Mouse (Mus musculus): ENCODE data around the gene Nubp1. TPM values are rescaled to one million over a fixed set of nuclear protein-coding genes. Genes with fewer than 3 reads are reported as not detected.
A peak's percentile ranks its signal among the peaks of the same experiment; 100 is the strongest.

The Nubp1 gene
- total and polyA plus RNA-seq, 3 experiments = 152 to 169 (median 162) TPM

GRCm38 (mm10) chr16:10447781-10448180 lies 36.0 kb downstream of the Nubp1 start:
- no peak overlapping the region for H3K4me2 ChIP-seq (ENCODE audit: insufficient read depth, low read depth, poor library complexity, severe bottlenecking)

GRCm38 (mm10) chr16:10448931-10449330 lies 37.2 kb downstream of the Nubp1 start:
- Histone ChIP-seq H3K36me3 (replicated peaks in 1 of 2; ENCODE audit: control insufficient read depth in 1 of 2, insufficient read depth in 1 of 2, low read length in 1 of 2) (no peaks in the 10 kb centered on the region), H3K4me3 (replicated peaks in 1 of 3; ENCODE audit: low read depth in 2 of 3, low read length in 2 of 3, poor library complexity in 1 of 3) (no peak overlapping the region), H3K27ac (ENCODE audit: insufficient read depth, low read depth) (peak overlapping the region; percentile 23), H3K27me3 (replicated peaks) (no peaks in the 10 kb centered on the region), H3K9me3 (replicated peaks; ENCODE audit: low read length) (no peaks in the 10 kb centered on the region), H3K79me2 (replicated peaks; ENCODE audit: control insufficient read depth, extremely low read depth, insufficient read depth, poor library complexity, severe bottlenecking) (no peaks in the 10 kb centered on the region), H3K9ac (ENCODE audit: insufficient read depth, low read depth) (no peak overlapping the region), H3K4me1 (ENCODE audit: control insufficient read depth in 1 of 2, insufficient read depth in 2 of 2) (peaks cover 31 to 58% of the 10 kb centered on the region in 2 experiments), H3K4me2 (ENCODE audit: insufficient read depth, low read depth, poor library complexity, severe bottlenecking) (peak overlapping the region; percentile 44)
- peak; percentile 53 for DNase-seq (ENCODE audit: extremely low read depth)
- dilution Hi-C loops (cut with MboI; ENCODE audit: extremely low pct_ligation_motif_present, extremely low pct_unique_long_range_greater_than_20kb, low sequenced_read_pairs) (no loop called here), in situ Hi-C loops (cut with MboI; ENCODE audit: low pct_ligation_motif_present, low pct_unique_long_range_greater_than_20kb, low sequenced_read_pairs) (no loop called here)
- TF ChIP-seq CTCF (conservative IDR thresholded peaks at IDR 0.05 in 1 of 2, IDR thresholded peaks at IDR 0.05 in 1 of 2; ENCODE audit: low read depth in 2 of 2, low read length in 2 of 2) (no peak), ZKSCAN1 (IDR thresholded peaks at IDR 0.05; ENCODE audit: borderline replicate concordance, low read depth, low read length) (no peak), NRF1 (IDR thresholded peaks at IDR 0.05; ENCODE audit: low read depth, low read length) (peak; percentile 39; the same call in 1 of the 2 replicates), KAT2A (IDR thresholded peaks at IDR 0.05; ENCODE audit: insufficient replicate concordance, low read length) (no peak), PAX5 (IDR thresholded peaks at IDR 0.05; ENCODE audit: low read length) (no peak), USF1 (IDR thresholded peaks at IDR 0.05; ENCODE audit: low read depth, low read length) (no peak), BHLHE40 (IDR thresholded peaks at IDR 0.05; ENCODE audit: low read depth, low read length) (peak; percentile 81), CHD2 (IDR thresholded peaks at IDR 0.05; ENCODE audit: low read length) (peak; percentile 59), GABPA (IDR thresholded peaks at IDR 0.05; ENCODE audit: insufficient replicate concordance, low read depth, low read length) (no peak), RAD21 (IDR thresholded peaks at IDR 0.05; ENCODE audit: low read depth, low read length) (no peak; the same call in 1 of the 2 replicates), MAZ (IDR thresholded peaks at IDR 0.05; ENCODE audit: low read depth, low read length) (peak; percentile 60; the same call in 1 of the 2 replicates), IRF4 (IDR thresholded peaks at IDR 0.05; ENCODE audit: low read depth, low read length) (peak; percentile 92), SIN3A (IDR thresholded peaks at IDR 0.05; ENCODE audit: low read length) (peak; percentile 74; the same call in 1 of the 2 replicates), TBP (conservative IDR thresholded peaks at IDR 0.05; ENCODE audit: low read depth, low read length) (no peak), MYC (IDR thresholded peaks at IDR 0.05; ENCODE audit: low read depth, low read length) (no peak), TCF12 (IDR thresholded peaks at IDR 0.05; ENCODE audit: low read depth, low read length) (peak; percentile 97), HCFC1 (IDR thresholded peaks at IDR 0.05; ENCODE audit: low read depth, low read length) (no peak; the same call in 1 of the 2 replicates), ZMIZ1 (IDR thresholded peaks at IDR 0.05; ENCODE audit: low read depth, low read length) (no peak), NELFE (IDR thresholded peaks at IDR 0.05; ENCODE audit: low read depth, low read length) (no peak), ZNF384 (IDR thresholded peaks at IDR 0.05; ENCODE audit: low read depth, low read length) (no peak), MXI1 (IDR thresholded peaks at IDR 0.05; ENCODE audit: low read depth, low read length) (no peak), UBTF (IDR thresholded peaks at IDR 0.05; ENCODE audit: low read depth, low read length) (no peak), SMC3 (IDR thresholded peaks at IDR 0.05; ENCODE audit: low read depth, low read length) (peak; percentile 15; the same call in 1 of the 2 replicates), USF2 (conservative IDR thresholded peaks at IDR 0.05; ENCODE audit: low read depth, low read length) (no peak)

More at GRCm38 (mm10) chr16:10447781-10448180, 36.0 kb downstream of the Nubp1 start:
- DNase-seq (ENCODE audit: extremely low read depth) = peak; percentile 46
- H3K9me3 ChIP-seq (replicated peaks; ENCODE audit: low read length) = no peaks in the 10 kb centered on the region
- no peaks in the 10 kb centered on the region for H3K36me3 ChIP-seq (replicated peaks in 1 of 2; ENCODE audit: control insufficient read depth in 1 of 2, insufficient read depth in 1 of 2, low read length in 1 of 2)
- in situ Hi-C loops (cut with MboI; ENCODE audit: low pct_ligation_motif_present, low pct_unique_long_range_greater_than_20kb, low sequenced_read_pairs) (no loop called here), dilution Hi-C loops (cut with MboI; ENCODE audit: extremely low pct_ligation_motif_present, extremely low pct_unique_long_range_greater_than_20kb, low sequenced_read_pairs) (no loop called here)
- no peaks in the 10 kb centered on the region for H3K27me3 ChIP-seq (replicated peaks)
- no peak overlapping the region for H3K4me3 ChIP-seq (replicated peaks in 1 of 3; ENCODE audit: low read depth in 2 of 3, low read length in 2 of 3, poor library complexity in 1 of 3)
- H3K79me2 ChIP-seq (replicated peaks; ENCODE audit: control insufficient read depth, extremely low read depth, insufficient read depth, poor library complexity, severe bottlenecking) = no peaks in the 10 kb centered on the region
- no peak overlapping the region for H3K9ac ChIP-seq (ENCODE audit: insufficient read depth, low read depth)
- peaks cover 31 to 58% of the 10 kb centered on the region in 2 experiments for H3K4me1 ChIP-seq (ENCODE audit: control insufficient read depth in 1 of 2, insufficient read depth in 2 of 2)
- no peak for TF ChIP-seq GABPA (IDR thresholded peaks at IDR 0.05; ENCODE audit: insufficient replicate concordance, low read depth, low read length)
- no peak; the same call in 1 of the 2 replicates for TF ChIP-seq RAD21 (IDR thresholded peaks at IDR 0.05; ENCODE audit: low read depth, low read length)
- TF ChIP-seq PAX5 (IDR thresholded peaks at IDR 0.05; ENCODE audit: low read length) = no peak
- TF ChIP-seq TCF12 (IDR thresholded peaks at IDR 0.05; ENCODE audit: low read depth, low read length) = peak; percentile 80
- TF ChIP-seq CHD1 (IDR thresholded peaks at IDR 0.05; ENCODE audit: low read depth, low read length) = no peak
- 0 out of 4 replicates have a peak, but pooled peaks of 1 of the 2 experiments have one; percentile 3 for TF ChIP-seq CTCF (conservative IDR thresholded peaks at IDR 0.05 in 1 of 2, IDR thresholded peaks at IDR 0.05 in 1 of 2; ENCODE audit: low read depth in 2 of 2, low read length in 2 of 2)
- no peak for TF ChIP-seq BHLHE40 (IDR thresholded peaks at IDR 0.05; ENCODE audit: low read depth, low read length)
- 0 out of 2 replicates have a peak, but pooled peaks have one; percentile 18 for TF ChIP-seq ELF1 (IDR thresholded peaks at IDR 0.05; ENCODE audit: low read depth, low read length)
- peak; percentile 78 for TF ChIP-seq CHD2 (IDR thresholded peaks at IDR 0.05; ENCODE audit: low read length)
- TF ChIP-seq E2F4 (IDR thresholded peaks at IDR 0.05; ENCODE audit: insufficient replicate concordance, low read depth, low read length) = no peak
- TF ChIP-seq IRF4 (IDR thresholded peaks at IDR 0.05; ENCODE audit: low read depth, low read length) = peak; percentile 62; the same call in 1 of the 2 replicates
- peak; percentile 67; the same call in 1 of the 2 replicates for TF ChIP-seq RCOR1 (conservative IDR thresholded peaks at IDR 0.05; ENCODE audit: low read depth, low read length)
- peak; percentile 17; the same call in 1 of the 2 replicates for TF ChIP-seq SMC3 (IDR thresholded peaks at IDR 0.05; ENCODE audit: low read depth, low read length)
- no peak for TF ChIP-seq MAX (IDR thresholded peaks at IDR 0.05; ENCODE audit: low read length)
- no peak for TF ChIP-seq MEF2A (IDR thresholded peaks at IDR 0.05; ENCODE audit: borderline replicate concordance, low read depth, low read length)
- TF ChIP-seq EP300 (IDR thresholded peaks at IDR 0.05; ENCODE audit: low read length) = peak; percentile 74
- TF ChIP-seq NRF1 (IDR thresholded peaks at IDR 0.05; ENCODE audit: low read depth, low read length) = 0 out of 2 replicates have a peak, but pooled peaks have one; percentile 12
- no peak for TF ChIP-seq TBP (conservative IDR thresholded peaks at IDR 0.05; ENCODE audit: low read depth, low read length)
- TF ChIP-seq NELFE (IDR thresholded peaks at IDR 0.05; ENCODE audit: low read depth, low read length) = 0 out of 2 replicates have a peak, but pooled peaks have one; percentile 28
- 0 out of 2 replicates have a peak, but pooled peaks have one; percentile 58 for TF ChIP-seq MAZ (IDR thresholded peaks at IDR 0.05; ENCODE audit: low read depth, low read length)
- no peak for TF ChIP-seq POLR2AphosphoS2 (IDR thresholded peaks at IDR 0.05; ENCODE audit: low read depth, low read length)
- peak; percentile 45 for TF ChIP-seq ETS1 (conservative IDR thresholded peaks at IDR 0.05; ENCODE audit: low read depth, low read length)
- no peak overlapping the region for H3K27ac ChIP-seq (ENCODE audit: insufficient read depth, low read depth)
